Mouse (Mus musculus) kidney, embryonic 14.5 days (tissue): ENCODE measurements around the gene Esrrg. TPM values are rescaled to one million over a fixed set of nuclear protein-coding genes. Genes with fewer than 3 reads are reported as not detected.

Experiments used
- ATAC-seq: fragments of 200-750 bp; cut with Nextera tagmentation; 2 replicates; pipeline ENCODE4 v1.8.0; 2017; ENCODE audit warnings: moderate number of reproducible peaks, mild to moderate bottlenecking, moderate TSS enrichment, moderate library complexity; ENCODE audit not compliant: low FRiP score, low TSS enrichment
- H3K27ac ChIP-seq: fragments of 300-500 bp; sonication (generic); 2 replicates; pipeline ENCODE4 v1.5.1; 2014; ENCODE audit warnings: low read depth, mild to moderate bottlenecking, low read length, moderate library complexity, mixed read lengths
- H3K27me3 ChIP-seq: fragments of 300-500 bp; sonication (generic); 2 replicates; pipeline ENCODE4 v1.6.1; 2014; ENCODE audit warnings: mild to moderate bottlenecking, low read length; ENCODE audit not compliant: control insufficient read depth, insufficient read depth
- H3K36me3 ChIP-seq: fragments of 300-500 bp; sonication (generic); 2 replicates; pipeline ENCODE4 v1.6.1; 2014; ENCODE audit warnings: low read length, mixed read lengths; ENCODE audit not compliant: control insufficient read depth, insufficient read depth
- H3K4me1 ChIP-seq: fragments of 300-500 bp; sonication (generic); 2 replicates; pipeline ENCODE4 v1.6.1; 2014; ENCODE audit warnings: low read length, mixed read lengths; ENCODE audit not compliant: control insufficient read depth, insufficient read depth
- H3K4me2 ChIP-seq: fragments of 300-500 bp; sonication (generic); replicated peaks from 2 replicates; pipeline ENCODE4 v1.6.1; 2014; ENCODE audit warnings: low read depth, mild to moderate bottlenecking, low read length
- H3K4me3 ChIP-seq: fragments of 300-500 bp; sonication (generic); 2 replicates; pipeline ENCODE4 v1.5.1; 2014; ENCODE audit warnings: mild to moderate bottlenecking, low read length
- H3K9ac ChIP-seq: fragments of 300-500 bp; sonication (generic); 2 replicates; pipeline ENCODE4 v1.6.1; 2014; ENCODE audit warnings: low read depth, mild to moderate bottlenecking, low read length, moderate library complexity
- H3K9me3 ChIP-seq: fragments of 300-500 bp; sonication (generic); 2 replicates; pipeline ENCODE4 v1.6.1; 2016; ENCODE audit warnings: low read length; ENCODE audit not compliant: control insufficient read depth
- WGBS: fragments of 180-500 bp; shearing (Covaris S2); extraction: QIAGEN DNeasy Blood & Tissue Kit; methylation state at CpG from one replicate; pipeline ENCODE4 v1.1.7; 2014; 5-methylcytosine and 5-hydroxymethylcytosine counted together
- polyA plus RNA-seq: library from polyadenylated mRNA; unstranded; fragments of >200 nt; fragmentation: Nextera tagmentation; extraction: Ambion mirVana; gene quantifications from 2 replicates; pipeline ENCODE4 v1.2.1, GENCODE M21; 2014

Gene Esrrg
- polyA plus RNA-seq, 1 experiment from 2014 or later: 21.5 TPM

DNA sequence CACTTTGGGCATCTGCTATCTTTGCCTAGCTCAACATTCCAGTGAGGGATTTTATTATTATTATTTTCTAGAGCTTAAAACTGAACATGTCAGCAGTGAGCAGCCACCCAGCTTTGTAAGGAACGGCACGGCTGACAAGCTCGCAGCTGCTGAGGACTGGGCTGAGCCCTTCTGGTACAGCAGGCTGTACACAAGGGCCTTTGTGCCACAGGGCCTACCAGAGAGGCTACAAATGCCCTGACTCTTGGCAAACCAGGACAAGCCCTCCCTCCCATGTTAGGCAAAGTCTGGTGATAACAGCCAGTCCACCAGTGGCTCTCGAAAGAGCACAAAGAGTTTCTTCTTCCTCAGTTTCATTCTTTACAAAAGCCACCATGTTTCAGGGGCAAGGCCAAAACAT is 75.9 kb downstream of the Esrrg start:
- Histone ChIP-seq H3K27ac (no peak overlapping the region), H3K4me3 (no peak overlapping the region), H3K36me3 (no peaks in the 10 kb centered on the region), H3K9ac (no peak overlapping the region), H3K4me1 (no peaks in the 10 kb centered on the region), H3K27me3 (no peaks in the 10 kb centered on the region), H3K4me2 (no peak overlapping the region), H3K9me3 (no peaks in the 10 kb centered on the region)
- no peak for ATAC-seq
- WGBS: 86% methylated on average over 4 of the region's 4 CpGs

DNA sequence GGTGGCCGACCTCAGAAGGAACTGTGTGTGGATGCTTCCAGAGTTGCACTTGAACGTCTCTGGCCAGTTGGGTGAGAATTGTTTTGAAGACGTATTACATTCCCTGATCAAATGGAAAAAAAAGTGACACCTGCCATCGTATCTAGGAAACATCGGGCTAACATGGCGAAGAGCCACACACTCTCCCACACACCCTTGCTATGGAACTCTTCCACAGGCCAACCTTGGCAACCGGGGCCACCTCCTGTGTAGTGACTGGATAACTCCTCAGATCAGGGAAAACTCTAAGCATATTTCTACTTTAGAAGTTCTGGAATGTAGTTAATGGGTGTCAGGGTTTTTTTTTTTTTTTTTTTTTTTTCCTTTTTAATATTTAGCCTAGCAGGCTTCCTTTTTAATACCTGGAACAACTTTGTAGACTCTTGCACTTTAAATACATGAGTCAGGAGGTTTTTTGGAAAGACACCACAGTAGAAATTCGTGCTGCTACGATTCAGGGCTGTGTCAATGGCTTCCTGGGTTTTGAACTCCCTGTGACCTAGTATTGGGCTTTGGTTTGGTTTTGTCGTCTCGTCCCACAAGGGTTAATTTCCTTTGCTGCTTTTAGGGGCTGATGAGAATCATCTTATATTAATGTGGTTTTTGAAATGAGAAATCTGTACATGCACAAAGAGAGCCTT is 83.4 kb downstream of the Esrrg start:
- no peaks in the 10 kb centered on the region for H3K36me3 ChIP-seq
- no peaks in the 10 kb centered on the region for H3K27me3 ChIP-seq
- no peak for ATAC-seq
- no peaks in the 10 kb centered on the region for H3K9me3 ChIP-seq
- no peak overlapping the region for H3K4me2 ChIP-seq
- no peaks in the 10 kb centered on the region for H3K4me1 ChIP-seq
- H3K4me3 ChIP-seq: no peak overlapping the region
- no peak overlapping the region for H3K9ac ChIP-seq
- WGBS: 85% methylated on average over 11 of the region's 11 CpGs
- no peak overlapping the region for H3K27ac ChIP-seq

DNA sequence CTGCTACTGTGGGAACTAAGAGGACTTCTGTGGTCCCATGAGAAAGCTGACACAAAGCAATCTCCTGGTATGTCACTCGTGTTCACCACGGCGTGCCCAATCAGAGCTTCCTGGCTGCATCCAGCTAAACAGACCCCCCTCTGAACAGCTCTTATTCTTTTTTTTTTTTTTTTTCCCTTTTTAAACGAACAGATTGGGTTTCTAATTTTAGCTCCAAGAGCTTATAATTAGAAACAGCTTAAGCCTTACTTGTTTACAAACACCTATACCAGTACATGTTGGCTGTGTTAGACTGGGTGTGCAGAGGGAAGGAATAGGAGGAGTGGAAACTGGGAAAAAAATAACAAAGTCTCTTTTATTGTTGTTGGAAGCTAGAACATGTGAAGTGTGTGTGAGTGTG is 86.3 kb downstream of the Esrrg start:
- 79% methylated on average over 4 of the region's 4 CpGs for WGBS

DNA sequence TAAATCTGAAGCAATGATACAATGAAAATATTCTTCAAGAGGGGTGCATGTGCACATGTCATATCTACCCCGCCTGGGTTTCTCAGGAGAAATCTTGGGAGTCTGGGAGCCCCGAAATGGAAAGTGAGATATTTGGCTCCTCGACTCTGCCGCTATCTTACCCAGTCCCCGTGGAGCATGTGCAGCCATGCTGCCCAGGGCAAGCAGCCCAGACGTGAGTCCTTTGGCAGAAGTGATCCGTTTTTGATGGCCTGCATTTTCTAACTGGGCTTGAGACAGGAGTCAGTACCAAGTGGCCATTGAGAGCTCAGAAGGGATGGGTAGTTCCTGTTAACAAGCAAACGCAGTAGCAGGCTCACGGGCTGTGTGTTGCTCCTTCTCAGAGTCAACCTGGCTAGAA is 89.6 kb downstream of the Esrrg start:
- Histone ChIP-seq H3K9me3 (no peaks in the 10 kb centered on the region), H3K27me3 (no peaks in the 10 kb centered on the region), H3K4me3 (no peak overlapping the region), H3K9ac (no peak overlapping the region), H3K4me1 (no peaks in the 10 kb centered on the region), H3K36me3 (no peaks in the 10 kb centered on the region), H3K27ac (no peak overlapping the region), H3K4me2 (no peak overlapping the region)
- no peak for ATAC-seq
- WGBS: 95% methylated on average over 9 of the region's 9 CpGs

More for the DNA sequence above, 86.3 kb downstream of the Esrrg start:
- Histone ChIP-seq H3K4me2 (no peak overlapping the region), H3K36me3 (no peaks in the 10 kb centered on the region), H3K9ac (no peak overlapping the region), H3K27me3 (no peaks in the 10 kb centered on the region), H3K4me3 (no peak overlapping the region), H3K27ac (no peak overlapping the region), H3K9me3 (no peaks in the 10 kb centered on the region), H3K4me1 (no peaks in the 10 kb centered on the region)
- no peak for ATAC-seq

DNA sequence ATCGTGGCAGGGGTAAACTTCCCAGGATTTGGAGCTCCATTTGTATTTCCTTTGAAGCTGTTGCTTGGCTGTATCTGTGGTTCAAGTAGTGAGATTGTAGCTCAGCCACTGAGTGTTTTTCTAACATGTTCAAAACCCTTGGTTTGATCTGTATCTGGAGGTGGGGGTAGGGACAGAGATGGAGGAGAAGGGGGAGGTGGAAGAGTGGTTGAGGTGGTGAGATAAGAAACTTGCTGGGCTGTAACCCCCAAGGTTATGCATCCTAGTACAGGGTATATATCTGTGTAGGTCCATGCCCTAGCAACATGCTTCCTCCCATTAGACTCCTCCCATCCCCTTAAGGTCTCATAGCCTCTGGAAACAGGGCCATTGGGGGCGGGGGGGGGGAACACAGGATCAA is 92.4 kb downstream of the Esrrg start:
- Histone ChIP-seq H3K4me1 (no peaks in the 10 kb centered on the region), H3K36me3 (no peaks in the 10 kb centered on the region), H3K9me3 (no peaks in the 10 kb centered on the region), H3K4me2 (no peak overlapping the region), H3K27ac (no peak overlapping the region), H3K4me3 (no peak overlapping the region), H3K27me3 (no peaks in the 10 kb centered on the region), H3K9ac (no peak overlapping the region)
- 74% methylated on average over 2 of the region's 2 CpGs for WGBS
- ATAC-seq: no peak

DNA sequence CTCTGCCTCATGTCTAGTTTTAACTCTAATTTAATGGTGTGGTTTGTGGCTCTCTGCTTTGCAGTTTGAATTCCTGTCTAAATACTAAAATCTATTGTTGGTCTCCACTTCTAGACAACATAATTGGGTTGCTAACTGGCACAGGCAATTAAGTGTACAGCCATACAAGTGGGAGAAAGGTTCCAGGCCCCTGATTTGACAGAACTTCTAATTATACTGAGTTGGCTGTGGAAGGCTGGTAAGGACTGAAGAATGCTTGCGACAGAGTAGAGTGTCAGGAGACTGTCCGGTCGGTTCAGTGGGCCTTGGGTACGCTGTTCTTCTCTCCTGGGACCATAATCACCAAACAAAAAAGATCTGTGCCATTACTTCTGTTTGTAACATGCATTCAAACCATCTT is 96.3 kb downstream of the Esrrg start:
- no peak overlapping the region for H3K4me3 ChIP-seq
- no peak overlapping the region for H3K9ac ChIP-seq
- no peak for ATAC-seq
- no peak overlapping the region for H3K4me2 ChIP-seq
- H3K27ac ChIP-seq: no peak overlapping the region
- H3K27me3 ChIP-seq: no peaks in the 10 kb centered on the region
- H3K36me3 ChIP-seq: no peaks in the 10 kb centered on the region
- whole genome bisulfite sequencing: 89% methylated on average over 4 of the region's 4 CpGs
- no peaks in the 10 kb centered on the region for H3K4me1 ChIP-seq
- H3K9me3 ChIP-seq: no peaks in the 10 kb centered on the region

DNA sequence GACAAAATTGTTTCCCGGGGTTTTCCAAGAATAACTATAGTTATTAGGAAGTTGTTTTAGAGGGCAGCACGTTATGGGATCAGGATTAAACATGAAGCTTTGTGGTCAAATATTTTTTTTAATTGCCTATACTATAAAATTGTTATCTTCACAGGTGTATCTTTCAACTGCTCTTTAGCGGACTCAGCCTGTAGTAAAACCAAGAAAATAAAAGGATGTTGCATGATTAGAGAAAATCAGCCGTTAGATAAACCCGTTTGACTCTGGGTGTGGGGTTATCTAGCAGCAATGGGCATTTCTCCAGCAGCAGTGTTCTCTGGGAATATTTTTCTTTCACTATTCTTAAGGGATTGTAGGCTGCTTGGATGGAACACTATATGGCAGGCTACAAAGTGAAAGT is 96.8 kb downstream of the Esrrg start:
- H3K4me2 ChIP-seq: no peak overlapping the region
- no peaks in the 10 kb centered on the region for H3K27me3 ChIP-seq
- H3K4me3 ChIP-seq: no peak overlapping the region
- ATAC-seq: no peak
- no peaks in the 10 kb centered on the region for H3K9me3 ChIP-seq
- H3K27ac ChIP-seq: no peak overlapping the region
- H3K9ac ChIP-seq: no peak overlapping the region
- no peaks in the 10 kb centered on the region for H3K36me3 ChIP-seq
- H3K4me1 ChIP-seq: no peaks in the 10 kb centered on the region
- 87% methylated on average over 5 of the region's 5 CpGs for WGBS

DNA sequence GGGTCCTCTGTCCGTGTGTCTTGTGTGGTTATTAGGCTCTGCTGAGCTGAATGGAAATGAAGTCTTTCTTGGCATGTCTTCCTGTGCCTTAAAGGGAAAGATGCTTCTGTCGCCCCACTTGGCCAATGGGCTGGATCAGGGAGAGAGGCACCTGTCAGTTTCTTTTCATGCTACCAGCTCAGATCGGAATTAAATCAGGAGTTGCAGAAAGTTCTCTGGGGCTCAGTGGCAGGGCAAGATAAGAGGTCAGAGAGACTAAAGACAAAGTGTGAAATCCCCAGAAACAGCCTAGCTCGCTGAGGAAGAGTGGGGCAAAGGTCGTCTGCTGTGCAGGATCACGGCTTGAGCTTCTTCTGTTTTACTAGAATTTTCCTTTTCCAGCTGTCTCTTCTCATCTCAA is 97.5 kb downstream of the Esrrg start:
- Histone ChIP-seq H3K27me3 (no peaks in the 10 kb centered on the region), H3K9me3 (no peaks in the 10 kb centered on the region), H3K27ac (no peak overlapping the region), H3K4me2 (no peak overlapping the region), H3K36me3 (no peaks in the 10 kb centered on the region), H3K9ac (no peak overlapping the region), H3K4me1 (no peaks in the 10 kb centered on the region), H3K4me3 (no peak overlapping the region)
- 61% methylated on average over 6 of the region's 6 CpGs for WGBS
- ATAC-seq: no peak

DNA sequence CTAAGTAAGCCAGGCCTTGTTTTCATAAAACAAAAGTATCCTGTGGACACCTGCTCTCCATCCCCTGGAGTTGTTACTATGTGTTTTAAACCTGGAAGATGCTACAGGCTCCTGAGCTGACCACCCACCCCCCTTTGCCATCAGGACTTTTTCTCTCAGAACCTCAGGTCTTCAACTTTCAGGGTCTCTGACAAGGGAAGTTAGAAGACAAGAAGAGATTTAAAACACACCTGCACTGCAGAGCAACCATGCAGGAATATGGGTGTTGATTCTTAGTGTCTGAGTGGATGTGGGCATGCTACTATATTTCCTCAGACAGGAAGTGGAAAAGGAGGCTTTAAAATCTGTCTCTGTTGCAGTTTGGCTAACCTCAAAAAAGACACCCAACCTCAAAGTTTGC is 98.6 kb downstream of the Esrrg start:
- ATAC-seq: no peak
- no peaks in the 10 kb centered on the region for H3K9me3 ChIP-seq
- no peak overlapping the region for H3K4me3 ChIP-seq

More for the DNA sequence above, 98.6 kb downstream of the Esrrg start:
- no peaks in the 10 kb centered on the region for H3K36me3 ChIP-seq
- H3K4me1 ChIP-seq: no peaks in the 10 kb centered on the region
- H3K4me2 ChIP-seq: no peak overlapping the region
- no peak overlapping the region for H3K9ac ChIP-seq
- H3K27ac ChIP-seq: no peak overlapping the region
- H3K27me3 ChIP-seq: no peaks in the 10 kb centered on the region
